Mouse (Mus musculus) c-Kit-negative CD71-positive TER-119-positive erythroid progenitor cells, embryonic 14.5 days (primary cell): Measurements from ENCODE around the gene Smg6.
"Not testable (repeated sequence)": the region's sequence is repeated elsewhere in the genome, so short reads cannot be mapped to it uniquely, and the experiment has no call there.

Experiments
- DNase-seq: peaks from one replicate; pipeline ENCODE4 v3.0.0-alpha.2; 2013; ENCODE audit warnings: low read depth, low spot score

The Smg6 gene

GRCm38 (mm10) chr11:75166861-75167642 is 241.4 kb downstream of the Smg6 start:
- no peak for DNase-seq

GRCm38 (mm10) chr11:75167643-75168589 is 242.3 kb downstream of the Smg6 start:
- no peak for DNase-seq

GRCm38 (mm10) chr11:75168590-75169361 is 243.2 kb downstream of the Smg6 start:
- DNase-seq: no peak

- no peak for DNase-seq
Measured at GRCm38 (mm10) chr11:75169405-75170080, 243.9 kb downstream of the Smg6 start, which contains the start of gene Hic1. Hic1 (minus strand) TSS chr11:75169519.

DNA sequence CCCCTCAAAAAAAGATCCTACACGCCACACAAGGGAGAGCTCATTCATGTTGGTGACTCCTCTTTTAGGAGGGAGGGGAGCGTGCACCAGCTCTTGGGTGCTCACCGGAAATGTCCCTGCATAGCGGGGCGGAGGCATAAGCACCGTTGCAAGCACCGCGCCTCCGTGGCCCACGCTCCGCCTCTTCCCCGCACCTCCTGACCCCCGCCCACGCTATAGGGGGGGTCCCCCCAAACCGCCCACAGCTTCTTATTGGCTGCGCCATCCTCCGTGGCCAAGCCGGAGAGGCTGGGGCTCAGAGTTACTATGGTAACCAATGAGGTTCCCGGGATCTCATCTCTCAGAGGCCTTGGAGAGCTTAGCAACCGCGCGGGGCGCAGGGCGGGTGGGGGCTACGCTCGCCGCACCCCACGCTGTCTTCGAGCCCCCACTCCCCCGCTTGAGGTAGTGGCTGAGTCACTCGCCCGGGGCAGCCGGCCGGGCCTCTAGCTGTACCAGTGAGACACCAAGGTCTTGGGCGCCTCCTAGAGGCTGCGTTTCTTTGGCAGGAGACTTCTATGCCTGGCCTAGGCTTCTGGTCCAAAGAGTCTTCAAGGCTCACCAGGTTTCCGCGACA is 244.6 kb downstream of the Smg6 start:
- no peak for DNase-seq

- DNase-seq: no peak
Measured at GRCm38 (mm10) chr11:75171186-75171865, 245.7 kb downstream of the Smg6 start.

DNA sequence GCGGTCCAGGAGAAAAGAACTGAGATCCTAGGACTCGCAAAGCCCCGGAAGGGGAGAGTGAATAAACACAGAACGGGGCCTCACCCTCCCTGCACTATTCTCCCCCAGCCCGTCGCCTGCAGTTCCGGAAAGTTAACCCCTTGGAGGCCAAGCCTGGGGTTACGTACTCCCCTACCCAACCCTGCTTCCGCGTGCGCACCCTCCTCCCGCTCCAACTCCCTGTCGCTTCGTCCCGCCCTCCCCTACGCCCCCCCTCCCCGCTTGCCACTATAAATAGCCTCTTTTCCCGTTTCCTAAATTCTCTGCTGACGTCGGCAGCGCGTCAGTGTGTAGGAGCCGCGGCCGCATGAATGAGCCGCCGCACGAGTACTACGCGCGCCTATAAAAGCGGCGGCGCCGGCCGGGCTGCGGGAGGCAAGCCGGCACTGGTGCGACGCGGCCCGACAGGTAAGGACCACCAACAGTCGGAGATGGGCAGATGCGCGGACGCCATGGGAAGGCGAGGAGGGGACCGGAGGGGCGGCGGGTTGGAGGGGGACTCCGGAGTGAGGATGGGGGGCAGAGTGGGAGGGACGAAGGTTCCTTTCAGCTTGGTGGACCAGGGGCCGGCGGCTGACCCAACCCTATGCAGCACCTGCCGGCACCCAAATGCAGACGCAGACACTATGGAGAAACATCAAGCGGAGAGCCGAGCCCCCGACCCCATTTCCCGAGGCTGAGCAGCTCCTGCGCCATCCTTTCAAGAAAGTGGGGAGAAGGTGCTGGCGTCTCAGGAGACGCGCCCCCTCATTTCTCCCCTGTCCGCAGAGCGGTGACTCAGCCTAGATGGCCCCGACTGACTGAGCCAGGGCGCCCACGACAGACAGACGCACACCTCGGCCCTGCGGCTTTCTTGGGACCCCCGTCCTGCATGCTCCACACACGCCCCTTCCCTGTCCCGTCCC is 246.8 kb downstream of the Smg6 start:
- DNase-seq: no peak

- no peak for DNase-seq
Measured at GRCm38 (mm10) chr11:75173095-75173798, 247.6 kb downstream of the Smg6 start.

- DNase-seq: no peak
Measured at GRCm38 (mm10) chr11:75173799-75174165, 248.2 kb downstream of the Smg6 start.

- DNase-seq: not testable (repeated sequence)
Measured at GRCm38 (mm10) chr11:75174574-75174973, 249.0 kb downstream of the Smg6 start.

DNA sequence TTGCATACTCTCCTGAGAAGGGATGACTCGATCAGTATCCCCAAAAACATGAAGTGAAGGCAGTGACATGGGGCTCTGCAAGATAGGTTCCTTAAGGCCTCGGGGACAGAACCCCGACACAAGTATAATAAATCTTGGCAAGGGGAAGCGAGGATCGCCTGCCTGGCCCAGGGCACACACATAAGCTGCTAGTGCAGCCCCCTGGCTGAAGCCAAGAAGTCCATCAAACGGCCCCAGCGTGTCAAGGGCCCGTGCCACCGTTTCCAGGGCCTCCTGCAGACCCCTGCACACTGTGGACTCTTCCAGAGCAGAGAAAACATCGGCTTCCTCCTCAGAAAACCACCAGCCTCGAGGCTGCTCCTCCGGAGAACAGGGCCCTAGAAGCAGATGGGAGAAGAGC is 252.4 kb downstream of the Smg6 start:
- DNase-seq: no peak

- peak; percentile 74 for DNase-seq
Measured at GRCm38 (mm10) chr11:75178672-75179208, 253.1 kb downstream of the Smg6 start, which contains the start of gene Ovca2. Ovca2 (minus strand) TSS chr11:75178835.

- DNase-seq: no peak
Measured at GRCm38 (mm10) chr11:75183917-75184570, 258.4 kb downstream of the Smg6 start.

- no peak for DNase-seq
Measured at GRCm38 (mm10) chr11:75184573-75184972, 258.9 kb downstream of the Smg6 start.

DNA sequence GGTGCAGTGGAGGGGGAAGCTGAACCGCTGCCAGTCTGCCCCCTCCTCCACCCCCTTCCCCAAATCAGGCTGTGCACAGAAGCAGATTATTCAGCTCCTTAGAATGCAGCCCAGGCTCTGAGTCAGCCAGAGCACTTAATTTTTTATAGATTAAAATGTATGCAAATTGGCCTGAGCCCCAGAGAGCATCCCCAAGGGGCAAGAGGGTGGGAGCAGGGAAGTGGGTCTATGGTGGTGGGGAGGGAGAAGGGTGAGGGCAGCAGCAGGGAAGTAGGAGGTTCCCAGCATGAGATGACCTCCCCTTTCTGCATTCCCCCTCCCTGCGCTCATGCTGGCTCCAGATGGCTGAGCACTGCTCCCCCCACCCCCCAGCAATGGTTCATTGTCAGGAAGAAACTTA is 259.4 kb downstream of the Smg6 start:
- no peak for DNase-seq

- no peak for DNase-seq
Measured at GRCm38 (mm10) chr11:75189713-75190370, 264.2 kb downstream of the Smg6 start.

- peak; percentile 62 for DNase-seq
Measured at GRCm38 (mm10) chr11:75190371-75190724, 264.7 kb downstream of the Smg6 start.
